Comparison of ENCODE assay signal across 1 mouse cellular context in the genomic region with DNA sequence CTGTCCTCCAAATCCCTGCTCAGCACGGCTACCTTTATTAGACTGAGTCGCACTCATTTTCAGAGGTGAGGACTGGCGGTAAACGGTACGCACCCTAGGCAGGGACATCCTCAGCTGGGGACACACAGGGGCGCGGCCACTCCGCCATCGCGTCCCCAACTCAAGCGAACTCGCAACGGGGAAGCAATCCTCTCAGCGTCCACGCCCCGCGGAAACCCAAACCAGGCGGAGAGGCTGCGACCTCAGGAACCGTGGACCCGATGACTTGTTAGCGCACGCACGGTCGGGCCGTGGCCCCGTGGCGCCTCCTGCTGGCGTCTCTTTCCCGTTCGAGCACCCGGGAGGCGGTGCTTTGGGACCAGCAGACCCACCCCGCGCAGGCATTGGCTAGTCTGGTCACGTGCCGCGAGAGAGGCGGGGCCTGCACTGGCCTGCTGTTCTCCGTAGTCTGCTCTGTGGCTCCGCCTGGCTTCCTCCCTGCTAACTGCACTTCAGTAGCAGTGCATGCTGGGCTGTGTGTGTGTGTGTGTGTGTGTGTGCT.
TF ChIP-seq lines count a peak whose summit lies in the region.

No protein-coding gene starts in this region.

TF ChIP-seq in CH12.LX, 34 proteins besides CTCF, POLR2A, EP300 and RAD21 (continued from another document):
- TF ChIP-seq KAT2A (IDR thresholded peaks at IDR 0.05; ENCODE audit: insufficient replicate concordance, low read length) (0 out of 2 replicates have a peak, but pooled peaks have one; percentile 52), ZNF384 (IDR thresholded peaks at IDR 0.05; ENCODE audit: low read depth, low read length) (0 out of 2 replicates have a peak, but pooled peaks have one; percentile 40), RCOR1 (conservative IDR thresholded peaks at IDR 0.05; ENCODE audit: low read depth, low read length) (no peak; the same call in 1 of the 2 replicates)
